Mouse (Mus musculus): ENCODE results near the gene Hoxd12.

Hoxd12 gene

GRCm38 (mm10) chr2:74674881-74675665, at the start of gene Hoxd12:
Hoxd12 (plus strand) TSS chr2:74675013.
- no peak for DNase-seq (ENCODE audit: low spot score in 2 of 2)

DNA sequence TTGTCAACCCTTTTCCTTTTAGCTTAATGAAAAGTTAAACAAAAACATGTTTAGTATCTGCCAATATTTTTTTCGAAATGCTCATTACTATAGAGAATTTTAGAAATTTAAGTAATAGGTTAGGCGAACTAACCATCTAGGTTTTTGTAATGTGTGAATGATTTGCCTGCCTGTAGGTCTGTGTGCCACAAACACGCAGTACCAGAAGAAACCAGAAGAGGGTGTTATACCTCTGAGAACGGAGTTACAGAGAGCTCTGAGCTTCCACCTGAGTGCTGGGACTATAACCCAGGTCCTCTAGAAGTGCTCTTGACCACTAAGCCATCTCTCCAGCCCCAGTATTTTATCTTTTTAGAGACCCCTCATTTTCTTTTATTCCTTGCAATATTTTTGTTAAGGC, 39.4 kb upstream of the Hoxd12 start:
- DNase-seq (ENCODE audit: low spot score in 2 of 2), result no peak

DNA sequence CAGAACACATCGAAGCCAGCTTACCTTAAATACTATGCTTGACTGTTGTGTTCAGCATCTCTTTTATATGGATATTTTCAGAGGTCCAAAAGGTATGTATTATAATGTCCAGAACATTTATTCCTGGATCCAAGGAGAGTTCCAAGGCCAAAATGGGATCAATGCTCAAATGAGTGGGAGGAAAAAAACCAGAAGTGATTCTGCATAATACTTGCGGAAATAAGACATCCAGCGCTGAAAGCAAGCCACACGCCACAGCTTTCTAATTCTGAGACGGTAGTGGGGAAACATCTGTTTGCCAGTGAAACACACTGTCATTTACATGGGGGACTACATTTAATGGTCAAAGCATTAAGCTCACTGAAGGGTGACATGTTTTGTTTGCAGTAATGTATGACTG, 32.4 kb upstream of the Hoxd12 start:
- DNase-seq (ENCODE audit: low spot score in 2 of 2), result no peak

DNA sequence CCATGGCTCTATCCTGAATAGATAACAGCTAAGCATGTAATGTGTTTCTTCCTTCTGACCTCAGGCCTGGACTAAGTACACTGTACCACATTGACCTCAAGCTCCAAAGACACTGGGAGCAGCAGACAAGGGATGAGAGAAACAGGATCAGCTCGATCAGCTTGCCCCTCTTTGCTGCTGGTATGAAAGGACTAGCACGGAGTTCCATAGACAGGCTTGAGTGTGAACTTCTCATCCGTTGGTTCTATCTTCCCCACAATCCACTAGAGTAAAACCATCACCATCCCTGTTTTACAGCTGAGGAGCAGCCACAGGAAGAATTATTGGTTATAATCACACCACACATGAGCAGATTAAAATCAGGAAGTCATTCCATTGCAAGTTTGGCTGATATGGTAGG, 29.2 kb upstream of the Hoxd12 start:
- no peak for DNase-seq (ENCODE audit: low spot score in 2 of 2)

DNA sequence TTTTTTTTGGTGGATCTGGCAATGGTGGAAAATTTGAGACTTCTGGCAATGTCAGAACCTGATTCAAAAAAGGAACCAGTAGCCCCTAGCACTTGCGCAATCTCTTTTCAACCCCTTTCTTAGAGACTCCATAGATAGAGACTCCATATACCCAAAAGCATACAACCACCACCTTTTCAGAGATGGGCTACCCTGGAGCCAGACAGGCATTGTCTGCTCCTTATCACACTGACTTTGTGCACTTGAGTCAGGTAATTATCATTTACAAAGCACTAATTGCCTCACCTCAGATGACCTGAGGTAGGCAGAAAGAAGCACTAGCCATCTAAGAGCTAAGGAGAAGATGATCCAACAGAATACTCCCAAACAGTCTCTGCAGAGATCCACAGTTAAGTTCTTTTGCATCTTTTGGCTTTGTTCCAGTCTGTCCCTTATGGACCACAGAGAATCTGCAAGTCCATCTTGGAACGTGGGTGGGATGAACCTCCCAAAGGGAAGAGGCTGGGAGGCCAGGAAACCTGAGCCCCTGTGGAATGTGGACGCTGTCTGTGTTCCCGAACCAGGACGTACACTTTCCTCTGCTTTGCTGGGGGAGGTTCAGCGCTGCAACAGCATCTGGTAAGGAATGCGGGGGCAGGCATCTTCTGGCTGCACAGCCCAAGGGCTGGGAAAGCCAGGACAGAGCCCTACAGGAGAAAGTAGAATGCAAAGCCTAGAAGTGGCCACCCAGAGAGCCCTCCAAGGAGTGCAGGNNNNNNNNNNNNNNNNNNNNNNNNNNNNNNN, 27.5 kb upstream of the Hoxd12 start:
- DNase-seq (ENCODE audit: low spot score in 2 of 2), result no peak

DNA sequence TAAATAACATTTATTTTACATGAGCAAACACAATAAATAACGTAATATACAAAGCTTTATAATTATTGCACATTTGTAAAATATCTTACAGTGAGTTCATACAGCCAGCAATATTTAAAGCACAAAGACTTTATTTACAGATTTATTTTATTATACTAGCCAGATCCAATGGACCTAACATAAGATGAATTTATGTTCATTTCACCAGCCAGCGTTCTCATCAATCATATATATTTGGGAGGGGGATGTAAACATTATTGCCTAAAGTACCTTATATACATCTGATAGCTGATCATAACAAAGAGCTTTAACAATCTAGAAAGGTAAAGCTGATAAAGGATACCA, 21.8 kb upstream of the Hoxd12 start:
- no peak for DNase-seq (ENCODE audit: low spot score in 2 of 2)

GRCm38 (mm10) chr2:74653781-74654535, 20.9 kb upstream of the Hoxd12 start:
- DNase-seq (ENCODE audit: low spot score in 2 of 2), result no peak

DNA sequence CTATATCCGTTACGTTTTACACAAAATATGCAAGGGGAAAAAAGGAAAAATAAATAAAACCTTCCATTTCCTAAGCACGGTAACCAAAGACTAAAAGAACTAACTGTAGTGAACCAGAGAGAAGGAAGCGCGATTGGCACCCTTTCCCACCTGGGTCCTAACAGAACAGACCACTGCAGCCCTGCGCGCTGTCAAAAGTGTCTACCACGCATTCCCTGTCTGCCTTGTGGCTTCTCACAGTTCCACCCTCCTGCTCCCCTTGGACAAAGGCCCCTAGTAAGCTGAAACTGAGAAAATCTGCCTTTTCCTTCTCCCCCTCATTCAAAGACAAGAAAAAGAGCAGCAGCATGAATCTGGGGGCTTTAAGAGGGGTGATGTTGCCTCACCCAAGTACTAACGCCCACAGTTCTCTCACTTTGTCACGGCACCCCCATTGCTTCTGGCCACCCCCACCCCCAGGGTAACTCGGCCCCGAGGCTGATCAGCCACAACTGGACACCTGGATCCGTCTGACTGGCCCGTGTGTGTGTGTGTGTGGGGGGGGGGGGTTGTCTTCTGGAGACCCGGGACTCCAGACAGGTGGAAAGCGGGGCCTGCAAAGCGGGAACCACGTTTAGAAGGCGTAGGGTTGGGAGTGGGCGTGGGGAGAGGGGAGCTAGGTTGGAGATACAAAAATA, 19.9 kb upstream of the Hoxd12 start:
- DNase-seq (ENCODE audit: low spot score in 2 of 2), result no peak

- no peak for DNase-seq (ENCODE audit: low spot score in 2 of 2)
Measured at GRCm38 (mm10) chr2:74655420-74655781, 19.4 kb upstream of the Hoxd12 start.

- no peak for DNase-seq (ENCODE audit: low spot score in 2 of 2)
Measured at GRCm38 (mm10) chr2:74655821-74656631, 18.8 kb upstream of the Hoxd12 start.

DNA sequence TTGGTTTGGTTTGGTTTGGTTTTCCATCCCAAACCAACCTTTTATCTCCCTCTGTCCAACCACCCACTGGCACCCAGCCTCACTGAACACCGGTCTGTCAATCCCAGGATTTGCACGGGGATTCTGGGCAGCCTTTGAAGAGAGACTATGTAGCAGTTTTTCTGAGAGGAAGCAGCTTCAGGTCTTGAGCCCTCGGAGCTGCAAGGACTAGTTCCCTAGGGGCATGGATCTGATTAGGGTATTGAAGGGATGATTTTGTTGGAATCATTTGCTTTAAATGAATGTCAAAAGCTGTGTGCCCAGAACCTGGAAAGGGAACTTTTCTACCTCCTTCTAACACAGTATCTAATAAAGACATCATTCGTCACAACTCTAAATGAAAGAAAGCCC, 18.2 kb upstream of the Hoxd12 start:
- DNase-seq (ENCODE audit: low spot score in 2 of 2), result no peak

DNA sequence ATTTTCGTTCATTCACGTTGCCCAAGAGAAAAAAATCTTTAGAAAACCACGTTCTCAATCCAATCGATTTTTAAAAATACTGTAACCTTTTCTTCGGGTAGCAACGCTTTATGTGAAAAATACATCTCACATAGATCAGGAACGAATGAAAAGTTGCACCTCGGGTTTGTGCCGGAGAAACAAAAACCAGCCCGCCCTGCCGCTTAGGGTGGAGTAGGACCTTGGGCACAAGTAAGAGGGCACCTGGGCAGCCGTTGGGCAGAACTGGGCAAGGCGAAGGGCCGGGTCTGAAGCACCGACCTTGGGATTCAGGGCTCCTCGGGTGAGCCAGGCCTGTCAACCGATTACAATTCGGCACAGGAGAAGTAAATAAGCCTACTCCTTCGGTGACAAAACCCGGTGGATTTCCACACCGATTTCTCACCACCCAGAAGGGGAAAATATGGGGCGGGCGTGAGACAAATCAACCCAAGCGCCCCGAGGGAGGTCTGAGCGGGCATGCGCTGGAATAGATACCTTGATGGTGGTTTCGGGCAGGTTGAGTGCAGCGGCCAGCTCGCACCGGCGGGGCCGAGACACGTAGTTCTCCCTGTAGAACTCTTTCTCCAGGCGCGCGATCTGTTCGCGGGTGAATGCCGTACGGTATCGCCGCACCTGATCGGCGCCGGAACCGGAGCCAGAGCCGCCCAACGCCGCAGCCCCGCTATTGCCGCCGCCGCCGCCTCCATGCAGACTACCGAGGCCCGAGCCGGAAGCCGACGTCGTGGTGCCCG, 17.4 kb upstream of the Hoxd12 start:
- DNase-seq (ENCODE audit: low spot score in 2 of 2), result no peak

DNA sequence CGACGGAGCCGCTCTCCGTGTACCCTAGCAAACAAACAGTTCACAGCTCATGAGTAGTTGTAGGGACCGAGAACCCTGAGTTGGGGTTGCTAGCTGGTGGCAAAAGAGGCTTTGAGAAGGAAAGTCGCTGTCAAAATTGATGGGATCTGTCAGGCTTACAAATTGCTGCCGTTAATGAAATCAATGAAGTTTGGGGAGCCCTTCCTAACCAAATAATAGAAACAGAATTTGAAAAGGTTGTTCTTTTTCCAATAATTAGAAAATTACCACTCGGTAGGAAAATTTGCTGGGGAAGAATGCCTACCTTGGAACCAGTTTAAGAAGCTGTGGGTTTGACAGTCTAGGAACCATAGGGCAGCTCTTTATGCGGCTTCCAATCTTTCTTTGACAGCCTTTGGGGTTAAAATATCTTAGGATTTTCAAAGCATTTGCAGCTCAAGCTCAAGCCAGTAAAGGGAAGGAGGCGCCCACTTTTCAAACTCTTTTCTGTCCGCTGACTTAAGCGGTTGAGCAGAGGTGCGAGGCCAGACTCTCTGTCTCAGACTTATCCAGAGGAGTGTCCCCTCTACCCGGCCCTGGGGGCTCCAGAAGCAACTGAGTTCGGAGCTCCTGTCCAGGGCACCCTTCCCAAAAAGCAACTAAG, 16.7 kb upstream of the Hoxd12 start:
- DNase-seq (ENCODE audit: low spot score in 2 of 2), result no peak

DNA sequence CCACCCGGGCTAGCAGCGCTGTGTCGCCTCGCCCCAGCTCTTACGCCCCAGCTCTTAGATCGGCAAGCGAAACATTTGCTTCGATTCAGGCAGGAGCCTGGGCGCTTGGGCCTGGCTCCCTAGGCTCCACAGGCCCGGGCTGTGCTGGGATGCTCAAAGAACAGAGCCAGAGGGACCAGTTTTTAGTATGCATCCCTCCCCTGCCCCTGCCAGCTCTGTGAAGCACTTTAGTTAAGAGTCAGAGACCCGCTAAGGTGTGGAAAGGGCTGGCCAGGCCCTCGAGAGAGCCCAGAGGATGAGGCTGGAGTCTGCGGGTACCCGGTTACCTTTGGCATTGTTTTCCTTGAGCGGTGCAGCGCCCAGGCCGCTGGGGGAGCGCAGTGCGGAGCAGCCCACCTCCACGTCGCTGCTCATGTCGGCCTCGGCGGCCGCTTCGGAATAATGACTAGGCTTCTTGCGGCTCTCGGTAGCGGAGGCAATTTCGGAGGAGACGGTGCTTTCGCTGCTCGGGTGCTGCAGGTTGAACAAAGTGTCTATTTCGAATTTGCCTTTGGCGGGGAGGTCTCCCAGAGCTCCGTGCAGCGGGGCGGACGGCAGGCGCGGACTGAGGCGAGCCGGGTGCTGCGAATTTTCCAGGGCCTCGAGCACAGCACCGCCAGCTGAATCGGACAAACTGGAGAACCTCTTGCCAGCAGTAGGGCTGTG, 16.0 kb upstream of the Hoxd12 start:
- no peak for DNase-seq (ENCODE audit: low spot score in 2 of 2)

GRCm38 (mm10) chr2:74659507-74660005, 15.3 kb upstream of the Hoxd12 start, which contains the start of gene Evx2:
Evx2 (minus strand) TSS chr2:74659557.
- no peak for DNase-seq (ENCODE audit: low spot score in 2 of 2)

- DNase-seq (ENCODE audit: low spot score in 2 of 2), result no peak
Measured at GRCm38 (mm10) chr2:74660421-74661375, 14.1 kb upstream of the Hoxd12 start.

DNA sequence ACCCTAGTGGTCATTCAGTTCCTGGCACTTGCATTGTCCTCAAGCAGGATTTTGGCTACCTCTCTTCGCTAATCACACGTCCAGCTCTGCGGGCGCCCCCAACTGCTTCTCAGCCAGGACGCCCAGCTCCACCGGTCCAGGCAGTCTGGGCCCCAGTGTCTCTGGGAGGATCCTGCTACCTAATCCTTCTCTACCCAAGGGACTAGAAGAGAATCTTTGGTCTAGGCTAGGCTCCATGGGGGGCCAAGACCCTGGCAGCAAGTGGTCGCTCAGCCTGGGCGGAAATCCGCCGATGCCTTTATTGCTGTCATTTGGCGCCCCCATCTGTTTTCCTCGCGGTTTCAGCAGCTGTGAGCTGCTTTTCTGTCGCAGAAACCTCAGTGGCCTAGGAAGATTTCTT, 13.1 kb upstream of the Hoxd12 start:
- no peak for DNase-seq (ENCODE audit: low spot score in 2 of 2)

Data from right cerebral cortex, postnatal 36 days (tissue).